Mouse (Mus musculus) fibroblast of lung, adult 2 months (primary cell): ENCODE data around the gene Mrpl3.
A peak's percentile ranks its signal among the peaks of the same experiment; 100 is the strongest.
"Not testable (repeated sequence)": the region's sequence is repeated elsewhere in the genome, so short reads cannot be mapped to it uniquely, and the experiment has no call there.

ENCODE experiments used
- DNase-seq: peaks from one replicate; pipeline ENCODE4 v3.0.0-alpha.2; 2011; ENCODE audit warnings: low read depth

The Mrpl3 gene

DNA sequence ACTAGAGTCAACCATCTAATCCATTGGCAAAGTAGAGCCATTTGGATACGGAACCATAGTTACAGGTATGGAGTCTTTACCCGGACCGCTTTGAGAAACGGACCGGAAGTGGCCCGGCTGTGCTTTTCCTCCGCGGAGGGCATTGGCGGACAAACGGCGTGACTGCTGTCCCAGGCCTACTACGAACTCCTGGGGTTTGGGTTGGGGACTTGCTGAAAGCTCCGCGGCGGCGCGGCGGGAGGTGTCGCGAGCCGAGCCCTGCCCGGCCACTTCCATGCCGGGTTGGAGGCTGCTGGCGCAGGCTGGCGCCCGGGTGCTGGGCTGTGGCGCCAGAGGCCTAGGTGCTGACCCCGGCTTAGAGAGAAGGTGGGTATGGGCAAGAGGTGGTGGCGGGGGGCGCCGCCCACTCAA lies at the start of gene Mrpl3:
TSS of gene Mrpl3 (plus strand) at position 93 of the 411 bp plus-strand sequence.
- DNase-seq = peak; percentile 45

DNA sequence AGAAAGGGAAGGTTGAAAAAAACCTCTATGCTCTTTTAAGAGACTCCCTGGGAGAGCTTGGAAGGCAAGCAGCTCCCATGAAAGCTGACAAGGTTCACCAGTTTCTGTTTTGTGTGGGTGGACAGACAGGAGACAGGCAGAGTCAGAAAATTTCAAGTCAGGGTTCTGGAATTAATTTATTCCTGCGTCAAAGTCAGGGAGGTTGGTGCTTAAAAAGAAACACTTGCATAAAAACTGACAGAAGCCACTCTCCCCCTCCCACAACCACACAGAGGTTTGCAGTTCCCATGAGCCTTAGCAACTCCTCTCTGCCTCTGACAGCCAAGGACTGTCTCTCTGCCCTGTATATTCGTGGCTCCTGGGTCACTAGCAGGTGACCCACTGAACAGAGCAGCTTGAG lies 42.3 kb upstream of the Mrpl3 start:
- DNase-seq = peak; percentile 4

DNA sequence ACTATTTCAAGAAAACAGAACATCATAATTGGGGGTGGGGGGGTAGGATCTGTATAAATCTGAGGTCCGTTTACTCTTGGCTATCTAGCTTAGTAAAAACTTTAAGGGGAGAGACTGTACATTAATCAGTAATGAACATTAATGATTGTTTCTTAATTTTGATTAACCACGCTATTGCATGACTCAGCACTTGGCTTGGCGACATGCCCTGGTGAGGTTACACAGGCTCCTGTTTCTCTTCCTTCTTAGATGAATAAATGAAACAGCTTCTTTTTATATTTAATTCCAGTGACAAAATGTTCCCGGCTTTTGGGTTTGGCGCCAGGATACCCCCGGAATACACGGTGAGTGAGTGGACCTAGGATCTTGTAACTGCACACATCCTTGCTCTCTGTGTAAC lies 34.9 kb upstream of the Mrpl3 start:
- no peak for DNase-seq

DNA sequence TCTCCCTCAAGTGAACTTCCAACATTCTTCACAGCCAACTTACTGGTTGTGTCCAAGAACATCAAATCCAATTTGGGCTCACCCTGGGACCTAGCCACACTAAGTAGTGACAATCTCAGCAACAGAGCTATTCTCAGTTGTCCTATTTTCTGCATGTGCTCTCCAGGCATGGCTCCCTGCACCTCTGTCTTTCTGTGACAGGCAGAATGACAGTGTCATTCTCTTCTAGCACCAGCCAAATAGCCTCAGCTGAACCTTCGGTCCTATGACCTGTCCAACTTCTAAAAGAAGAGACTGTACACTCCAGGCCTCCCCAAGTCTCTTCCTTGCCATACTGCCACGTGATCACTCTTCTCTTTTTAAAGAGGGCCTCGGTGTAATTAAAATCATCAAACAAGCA lies 24.7 kb upstream of the Mrpl3 start:
- DNase-seq = no peak

DNA sequence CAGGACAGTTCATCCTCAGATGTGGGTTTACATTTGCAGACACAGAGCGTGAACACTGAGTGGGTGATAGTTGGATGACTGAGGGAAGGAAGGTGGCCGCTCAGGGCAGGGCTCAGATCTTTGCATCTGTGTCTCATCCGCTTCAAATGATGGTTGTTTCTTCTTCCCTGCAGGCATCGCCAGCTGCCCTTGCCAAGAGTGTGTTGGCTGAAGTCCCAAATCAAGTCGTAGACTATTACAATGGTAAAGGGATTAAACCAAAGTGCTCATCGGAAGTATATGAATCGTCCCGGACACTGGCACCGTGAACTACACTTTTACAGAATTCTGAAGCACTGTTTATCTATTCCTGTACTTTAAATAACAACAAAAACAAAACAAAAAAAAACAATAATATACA lies 20.5 kb upstream of the Mrpl3 start:
- no peak for DNase-seq

DNA sequence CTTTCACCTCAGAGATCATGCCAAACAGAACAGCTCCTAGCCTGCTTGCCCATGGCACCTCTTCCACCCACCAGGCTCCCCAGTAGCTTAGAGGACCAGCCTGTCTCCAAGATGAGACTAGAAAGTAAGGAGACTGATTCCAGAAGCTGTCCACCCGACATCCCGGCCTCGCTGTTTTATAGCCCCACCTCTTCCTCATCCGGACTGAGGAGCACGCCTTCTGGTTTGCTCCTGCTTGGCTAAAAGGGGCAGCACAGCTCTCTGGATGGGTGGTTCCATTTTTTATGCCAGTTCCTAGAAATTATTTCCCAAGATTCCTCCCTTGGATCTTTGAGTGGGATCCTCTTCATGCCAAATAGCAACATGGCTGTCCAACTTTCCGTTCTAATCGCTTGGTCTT lies 19.4 kb upstream of the Mrpl3 start:
- no peak for DNase-seq

DNA sequence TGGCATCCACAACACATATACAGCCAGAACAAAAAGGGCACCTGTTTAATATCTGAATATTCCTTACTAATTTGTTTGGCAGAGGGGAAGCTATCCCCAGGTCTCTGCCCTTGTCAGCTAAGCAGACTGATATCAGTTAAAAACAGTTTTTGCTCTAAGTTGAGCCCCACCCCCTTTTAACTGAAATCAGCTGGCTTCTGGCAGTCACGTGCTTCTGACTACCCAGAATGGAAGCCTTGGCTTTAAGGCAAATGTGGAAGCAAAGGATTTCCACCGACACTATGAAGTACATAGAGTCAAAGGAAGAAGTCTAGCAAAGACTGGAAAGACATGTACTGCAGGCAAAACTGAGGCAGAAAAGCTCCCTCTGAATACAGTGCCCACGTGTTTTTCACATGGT lies 15.2 kb upstream of the Mrpl3 start:
- DNase-seq = no peak

DNA sequence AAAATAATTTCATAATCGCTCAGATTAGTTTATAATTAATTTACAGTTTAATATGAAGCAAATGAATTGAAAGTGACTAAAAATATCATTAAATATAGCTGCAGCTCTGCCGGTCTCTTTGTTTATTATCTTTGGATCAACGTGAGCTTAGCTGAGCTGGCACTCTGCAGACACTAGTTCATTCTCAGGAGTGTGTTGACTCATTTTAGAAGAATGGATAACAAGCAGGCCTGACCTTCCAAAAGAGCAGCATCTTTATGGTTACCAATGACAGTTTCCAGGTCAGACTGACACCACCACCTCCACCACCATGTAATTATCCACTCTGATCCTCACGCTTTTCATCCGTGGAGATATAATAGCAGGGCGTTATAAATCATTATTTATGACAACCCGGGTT lies 7.0 kb upstream of the Mrpl3 start:
- DNase-seq = no peak

DNA sequence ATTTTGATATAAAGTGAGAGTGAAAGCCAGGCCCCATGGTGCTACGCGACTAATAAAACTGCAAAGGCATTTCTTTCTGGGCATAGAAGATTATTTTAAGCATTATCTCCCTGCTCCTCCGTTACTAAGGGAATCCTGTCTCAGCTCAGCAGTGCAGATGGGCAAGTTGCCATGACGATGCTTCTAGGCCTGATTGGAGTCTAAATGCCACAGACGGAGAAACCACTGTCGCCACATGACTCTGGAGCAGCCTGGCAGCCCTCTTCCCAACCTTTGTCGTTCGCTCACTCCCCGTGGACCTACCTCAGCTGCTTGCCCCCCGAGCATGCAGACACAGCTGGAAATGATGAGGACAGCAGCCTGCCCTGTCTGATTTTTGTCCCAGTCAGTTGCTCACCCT lies 4.7 kb upstream of the Mrpl3 start:
- no peak for DNase-seq

DNA sequence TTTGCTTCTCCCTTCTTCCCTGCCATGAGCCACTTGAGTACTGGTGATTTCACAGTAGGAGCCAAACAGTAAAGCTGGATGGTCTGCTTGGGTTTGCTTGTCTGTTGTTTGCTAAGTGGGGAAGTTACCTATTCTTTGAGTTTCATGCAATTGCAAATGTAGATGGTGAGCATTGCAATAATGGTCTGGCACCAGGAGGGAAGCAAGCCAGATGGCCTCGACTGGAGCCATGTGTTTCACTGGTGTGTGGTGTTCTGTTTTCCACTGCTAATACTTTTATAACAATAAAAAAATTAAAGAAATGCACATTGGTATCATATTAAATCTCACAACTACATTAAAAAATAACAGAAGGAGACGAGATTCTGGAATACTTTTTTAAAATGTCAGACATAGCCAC lies 3.4 kb upstream of the Mrpl3 start:
- no peak for DNase-seq

DNA sequence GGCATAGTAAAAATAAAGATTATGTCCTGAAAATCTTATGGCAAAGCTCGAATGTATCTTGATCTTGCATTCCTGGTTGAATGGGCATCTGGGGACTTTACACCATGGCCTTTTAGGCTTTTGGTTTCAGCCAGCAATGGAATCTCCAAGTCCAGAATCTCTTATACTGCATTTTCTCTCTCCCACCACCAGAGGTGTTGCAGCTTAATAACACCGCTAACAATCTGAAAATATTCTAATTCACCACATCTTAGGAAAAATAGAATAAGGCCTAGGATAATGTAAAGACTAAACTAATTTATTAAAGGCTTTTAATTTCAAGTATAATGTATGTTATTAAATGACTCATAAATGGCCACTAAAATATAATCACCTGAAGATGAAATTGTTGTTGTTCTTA lies 2.8 kb upstream of the Mrpl3 start:
- DNase-seq = no peak

DNA sequence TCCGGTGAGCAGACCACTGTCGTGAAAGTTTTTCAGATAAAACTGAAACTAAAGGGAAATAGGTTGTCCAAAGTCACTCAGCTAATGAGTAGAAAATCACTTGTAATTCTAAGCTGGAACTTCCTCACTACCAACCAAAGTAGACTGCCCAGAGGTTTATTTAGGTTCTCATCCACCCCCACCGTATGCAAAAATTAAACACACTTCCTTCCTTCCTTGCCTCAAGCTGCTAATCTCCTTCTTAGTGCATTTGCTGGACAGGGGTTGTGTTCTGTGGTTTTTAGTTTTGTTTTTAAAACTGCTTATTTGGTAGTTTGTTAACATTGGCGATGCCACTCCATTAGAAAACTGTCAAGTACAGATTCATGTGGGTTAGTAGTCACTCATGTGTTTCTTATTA lies 773 bp downstream of the Mrpl3 start:
- no peak for DNase-seq

DNA sequence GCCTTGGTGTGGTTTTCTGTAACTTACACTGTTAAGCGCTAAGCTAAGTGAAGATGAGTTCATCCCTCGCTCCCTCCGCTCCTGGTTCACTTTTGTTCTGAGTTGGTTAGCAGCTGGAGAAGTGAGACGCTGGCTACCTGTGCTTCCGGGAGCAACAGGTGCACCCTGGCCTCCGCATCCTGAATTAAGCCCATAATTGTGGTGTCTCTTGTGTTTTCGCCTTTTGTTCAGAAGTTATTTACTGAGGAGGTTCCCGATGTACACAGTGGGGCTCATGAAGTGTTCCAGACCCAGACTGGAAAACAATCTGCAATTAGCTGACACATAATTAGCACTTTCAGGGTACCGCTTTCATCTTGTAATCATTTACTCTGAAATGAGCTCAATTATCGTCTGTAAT lies 16.1 kb downstream of the Mrpl3 start:
- DNase-seq = no peak

DNA sequence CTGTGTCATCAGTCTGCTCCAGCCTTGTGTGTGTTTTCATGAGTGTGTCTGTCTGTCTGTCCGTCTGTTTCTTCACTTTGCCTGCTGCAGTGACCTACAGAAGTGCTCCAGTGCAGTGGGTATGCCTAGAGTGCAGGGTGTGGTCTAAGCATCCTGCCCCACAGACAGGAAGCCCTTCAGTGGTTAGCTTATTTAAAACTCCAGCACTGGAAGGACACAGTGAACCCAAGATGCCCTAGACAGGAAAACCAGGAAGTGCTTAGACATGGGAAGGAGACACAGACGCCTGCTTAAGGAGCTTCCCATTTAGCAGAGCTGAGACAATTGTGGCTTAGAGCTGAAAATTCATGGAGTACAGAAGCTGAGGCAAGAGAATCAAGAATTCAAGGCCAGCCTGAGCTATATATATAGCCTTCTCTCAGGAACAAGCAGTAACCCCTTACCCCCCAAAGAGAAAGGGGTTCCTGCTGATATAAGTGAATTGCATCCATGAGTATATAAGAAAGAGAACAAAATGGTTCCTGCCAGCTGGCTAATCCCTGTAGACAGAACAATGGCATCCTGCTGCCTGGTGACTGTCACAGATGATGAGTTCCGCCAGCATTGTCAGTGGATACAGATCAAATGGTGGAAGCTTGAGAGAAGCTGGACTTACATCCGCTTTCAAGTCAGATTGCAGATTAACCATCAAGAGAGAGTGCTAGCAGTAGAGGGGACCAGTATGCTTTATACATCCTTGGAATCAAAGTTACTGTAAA lies 20.1 kb downstream of the Mrpl3 start:
- no peak for DNase-seq

DNA sequence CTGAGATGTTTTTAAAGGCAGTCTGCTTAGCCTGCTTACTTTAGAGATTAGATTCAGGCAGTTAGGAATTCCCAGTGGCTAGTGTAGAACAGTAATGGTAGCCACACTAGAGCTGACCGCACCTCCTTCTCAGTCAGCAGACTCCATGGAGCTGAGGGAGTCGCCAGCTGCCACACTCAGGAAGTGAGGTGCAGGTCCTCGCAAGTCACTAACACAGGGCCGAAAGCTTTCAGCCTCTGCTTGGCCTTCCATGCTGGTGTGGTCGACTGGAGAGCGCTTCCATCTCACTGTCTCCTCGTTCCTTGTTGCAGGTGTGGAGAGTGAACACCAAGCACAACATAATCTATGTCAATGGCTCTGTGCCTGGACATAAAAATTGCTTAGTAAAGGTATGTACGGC lies 21.8 kb downstream of the Mrpl3 start:
- DNase-seq = no peak

DNA sequence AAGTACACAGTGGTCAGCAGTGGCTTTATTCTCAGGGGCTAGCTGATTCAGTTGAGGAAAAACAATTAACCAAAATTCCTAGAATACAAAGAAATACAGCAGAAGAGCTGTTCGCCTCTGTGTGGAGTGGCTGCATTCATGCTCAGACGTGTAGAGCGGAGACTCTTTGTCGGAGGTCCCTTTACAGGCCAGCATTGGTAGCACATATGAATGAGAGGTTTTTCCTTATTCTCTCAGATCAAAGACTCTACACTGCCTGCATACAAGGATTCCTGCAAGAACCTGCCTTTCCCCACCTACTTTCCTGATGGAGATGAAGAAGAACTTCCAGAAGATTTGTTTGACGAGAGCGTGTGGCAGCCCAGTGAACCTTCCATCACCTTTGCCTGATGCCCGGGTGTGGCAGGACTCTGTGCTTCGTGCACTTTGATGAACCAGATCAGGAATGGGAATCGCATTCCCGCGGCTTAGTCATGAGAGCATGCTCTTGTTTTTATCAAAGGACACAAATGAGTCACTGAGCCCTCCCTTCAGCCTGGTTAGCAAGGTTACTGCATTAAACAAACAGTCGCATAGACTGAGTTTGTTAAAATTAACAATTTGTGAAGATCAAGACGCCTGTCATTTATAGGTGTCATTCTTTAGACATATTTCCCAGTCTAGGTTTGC lies 23.9 kb downstream of the Mrpl3 start:
- no peak for DNase-seq

DNA sequence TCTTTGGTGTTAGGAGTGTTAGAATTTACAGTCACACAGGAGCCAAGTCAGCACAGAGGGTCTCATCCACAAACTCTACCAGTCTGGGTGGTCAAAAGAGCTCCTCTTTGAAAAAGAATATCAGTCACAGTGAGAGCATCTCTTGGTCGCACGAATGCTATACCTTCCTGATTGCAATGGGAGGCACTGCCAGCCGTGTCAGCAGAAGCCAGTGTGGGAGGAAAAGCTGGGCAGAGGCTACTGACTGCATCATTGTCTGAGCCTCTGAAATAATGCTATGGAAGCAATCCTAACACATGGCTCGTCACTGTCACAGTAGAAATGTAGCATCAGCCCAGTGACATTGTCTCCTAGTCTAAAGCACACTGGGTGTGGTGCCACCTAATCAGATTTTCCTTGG lies 25.4 kb downstream of the Mrpl3 start:
- DNase-seq = no peak

DNA sequence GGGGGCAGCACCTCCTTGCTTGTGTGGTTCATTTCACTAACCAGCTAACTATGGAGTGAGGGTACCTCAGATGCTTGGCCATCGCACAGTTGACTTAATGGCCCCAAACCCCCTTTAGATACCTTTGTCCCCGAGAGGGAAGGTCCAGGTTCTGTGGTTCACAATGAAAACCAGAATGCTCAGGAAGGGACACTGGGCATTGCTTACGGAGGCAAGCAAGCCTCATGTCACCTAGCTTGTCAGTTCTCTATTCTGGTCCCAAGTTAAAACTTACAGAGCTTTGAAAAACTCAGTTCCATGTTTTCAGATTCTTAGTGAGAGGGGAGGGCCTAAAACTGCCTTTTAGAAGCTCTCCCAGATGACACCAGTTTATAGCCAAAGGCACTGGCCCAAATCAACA lies 27.2 kb downstream of the Mrpl3 start:
- DNase-seq = no peak

DNA sequence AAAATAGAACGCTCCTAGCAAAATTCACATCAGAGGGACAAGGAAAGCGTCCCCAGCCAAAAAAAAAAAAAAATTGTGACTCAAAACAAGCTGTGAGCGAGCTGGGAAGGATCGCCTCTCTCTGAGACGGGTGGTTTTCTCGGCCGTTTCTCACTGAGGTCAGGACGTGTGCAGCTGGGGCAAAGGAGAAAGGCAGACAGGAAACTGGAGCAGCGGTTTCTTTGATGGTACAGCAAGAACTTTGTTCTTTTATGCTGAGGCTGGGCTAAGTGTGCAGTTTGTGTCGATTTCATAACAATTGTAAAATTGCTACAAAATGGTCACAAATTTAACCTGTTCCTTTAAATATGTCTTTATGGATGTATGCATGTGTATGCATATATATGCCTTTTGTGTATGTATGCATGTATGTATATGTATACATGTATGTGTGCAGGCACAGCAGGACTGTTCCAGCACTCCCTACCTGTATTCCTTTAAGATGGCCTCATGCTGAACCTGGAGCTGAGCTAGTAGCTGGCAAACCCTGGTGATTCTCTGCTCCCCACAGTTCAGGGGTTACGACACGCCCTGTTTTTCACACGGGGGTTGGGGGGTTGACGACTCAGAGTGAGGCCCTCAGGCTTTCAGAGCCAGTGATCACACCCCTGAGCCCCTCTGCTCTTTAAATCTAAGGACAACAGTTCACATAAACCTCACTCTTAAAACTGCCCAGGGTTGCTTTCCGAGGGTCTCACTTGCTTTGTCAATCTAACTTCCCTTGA lies 48.0 kb downstream of the Mrpl3 start:
- no peak for DNase-seq

DNA sequence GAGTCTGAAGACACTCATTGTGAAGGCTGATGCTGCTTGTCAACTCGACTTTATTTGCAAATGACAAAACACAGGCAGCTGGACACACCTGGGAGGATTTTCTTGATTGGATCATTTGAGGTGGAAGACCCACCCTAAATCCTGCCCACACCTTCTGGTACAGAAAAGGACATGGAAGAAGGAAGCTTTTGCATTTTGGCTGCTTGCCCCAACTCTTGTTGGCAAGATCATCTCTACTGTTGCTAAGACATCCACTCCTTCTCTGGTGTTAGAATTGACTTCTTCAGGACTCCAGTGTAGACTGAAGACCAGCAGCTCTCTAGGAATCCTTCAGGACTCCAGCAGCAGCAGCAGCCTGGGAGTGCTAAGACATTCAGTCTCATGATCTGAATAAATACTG lies 48.9 kb downstream of the Mrpl3 start:
- no peak for DNase-seq

DNA sequence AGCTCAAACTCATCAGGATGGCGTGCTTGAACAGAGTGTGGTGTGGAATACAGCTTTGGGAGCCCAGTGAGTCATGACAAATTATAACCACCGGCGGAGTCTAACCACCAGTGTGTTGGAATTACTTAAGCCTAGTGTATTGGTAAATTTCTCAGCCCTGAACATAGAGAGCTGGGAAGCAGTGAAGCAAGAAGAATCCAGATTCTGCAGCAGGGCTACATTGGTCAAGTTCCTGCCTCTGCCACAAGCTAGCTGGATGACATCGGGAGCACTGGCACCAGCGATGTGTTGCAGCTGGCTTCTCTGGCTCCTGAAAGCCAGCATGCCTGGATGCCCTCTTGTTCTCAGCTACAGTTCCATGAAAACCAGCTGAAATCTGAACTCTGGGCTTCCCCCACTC lies 50.9 kb downstream of the Mrpl3 start:
- DNase-seq = no peak

DNA sequence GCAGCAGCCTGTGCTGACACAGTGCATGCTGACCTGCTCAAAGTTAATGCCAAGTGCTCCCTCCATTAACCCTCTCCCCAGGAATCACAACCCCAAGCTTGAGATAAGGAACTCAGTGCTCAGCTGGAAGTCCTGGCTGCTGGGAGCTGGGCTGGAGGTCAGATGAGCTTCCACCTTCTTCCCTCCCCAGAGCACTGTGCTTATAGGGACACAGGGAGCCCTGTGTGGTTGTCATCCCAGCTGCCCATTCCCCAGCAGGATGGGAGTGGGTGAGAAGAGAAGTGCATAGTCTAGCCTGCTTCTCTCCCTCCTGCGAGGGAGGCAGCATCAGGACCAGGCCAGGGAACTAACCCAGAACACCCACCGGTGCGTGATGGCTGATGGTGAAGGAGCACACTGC lies 72.2 kb downstream of the Mrpl3 start:
- not testable (repeated sequence) for DNase-seq
